Mouse (Mus musculus): ENCODE measurements around the gene Gapdhs.

DNA sequence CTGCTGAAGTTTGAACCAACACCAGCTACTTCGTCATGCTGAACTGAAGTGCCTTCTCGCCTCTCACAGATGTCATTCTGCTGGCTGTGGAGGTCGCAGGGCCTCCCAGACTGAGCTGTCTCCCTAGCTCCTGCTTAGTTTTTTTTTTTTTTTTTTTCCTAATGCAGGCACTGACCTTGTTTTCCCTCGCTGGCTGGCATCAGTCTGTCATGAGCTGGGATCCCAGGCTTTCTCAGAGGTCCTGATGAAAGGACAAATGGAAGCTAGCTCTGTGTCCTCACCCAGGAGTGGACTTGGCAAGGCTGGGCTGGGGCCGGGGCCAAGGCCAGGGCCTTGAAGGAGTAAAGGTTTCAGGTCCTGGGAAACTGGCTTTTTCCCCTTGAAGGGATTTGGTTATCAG lies 61.6 kb downstream of the Gapdhs start:
- TF ChIP-seq CTCF (IDR thresholded peaks at IDR 0.05; ENCODE audit: low read depth) (no peak), EP300 (optimal IDR thresholded peaks at IDR 0.05) (no peak)

All from stomach, postnatal 0 days (tissue).